Mouse (Mus musculus): ENCODE data around the gene Dnase1.
A peak's percentile ranks its signal among the peaks of the same experiment; 100 is the strongest.
"Not testable (repeated sequence)": the region's sequence is repeated elsewhere in the genome, so short reads cannot be mapped to it uniquely, and the experiment has no call there.

Dnase1 gene

DNA sequence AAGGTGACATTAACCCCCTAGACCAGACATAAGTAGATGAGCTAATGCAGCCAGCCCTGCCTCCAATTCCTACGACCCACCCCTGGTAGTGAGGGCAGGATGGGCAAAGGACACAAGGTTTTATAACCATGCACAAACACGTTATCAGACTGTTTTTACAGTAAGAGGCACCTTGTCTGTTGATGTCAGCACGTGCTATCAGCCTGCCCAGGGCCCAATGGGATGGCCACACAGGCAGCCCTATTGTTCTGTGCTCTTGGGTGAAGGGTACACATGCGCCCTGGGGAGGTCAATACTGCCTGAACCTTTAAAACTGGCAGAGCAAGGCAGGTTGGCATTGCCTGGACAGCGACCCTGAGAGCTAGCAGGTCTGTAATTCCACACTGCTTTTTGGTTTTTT, at the start of gene Dnase1:
Gene Dnase1 (plus strand): TSS at position 136 of the 400 bp plus-strand sequence.
- DNase-seq (ENCODE audit: low spot score in 2 of 2) = no peak

DNA sequence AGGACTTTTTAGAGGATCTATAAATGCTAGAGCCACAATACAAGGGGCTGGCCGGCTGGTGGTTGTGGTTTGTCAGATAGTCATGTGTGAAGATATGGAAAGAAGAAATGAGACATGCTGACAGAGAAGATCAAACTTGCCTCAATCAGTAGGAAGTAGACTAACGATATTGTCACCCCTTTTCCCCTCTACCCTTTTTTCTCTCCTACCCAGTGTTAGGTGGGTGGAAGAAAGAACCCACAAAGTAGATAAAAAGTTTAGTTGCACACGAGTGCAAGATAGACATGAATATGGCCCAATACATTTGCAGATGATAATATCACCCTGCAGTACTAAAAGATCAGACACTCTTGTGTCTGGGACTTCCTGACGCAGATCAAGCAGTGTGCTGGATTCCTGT, 48.3 kb upstream of the Dnase1 start:
- DNase-seq (ENCODE audit: low spot score in 2 of 2) = no peak

DNA sequence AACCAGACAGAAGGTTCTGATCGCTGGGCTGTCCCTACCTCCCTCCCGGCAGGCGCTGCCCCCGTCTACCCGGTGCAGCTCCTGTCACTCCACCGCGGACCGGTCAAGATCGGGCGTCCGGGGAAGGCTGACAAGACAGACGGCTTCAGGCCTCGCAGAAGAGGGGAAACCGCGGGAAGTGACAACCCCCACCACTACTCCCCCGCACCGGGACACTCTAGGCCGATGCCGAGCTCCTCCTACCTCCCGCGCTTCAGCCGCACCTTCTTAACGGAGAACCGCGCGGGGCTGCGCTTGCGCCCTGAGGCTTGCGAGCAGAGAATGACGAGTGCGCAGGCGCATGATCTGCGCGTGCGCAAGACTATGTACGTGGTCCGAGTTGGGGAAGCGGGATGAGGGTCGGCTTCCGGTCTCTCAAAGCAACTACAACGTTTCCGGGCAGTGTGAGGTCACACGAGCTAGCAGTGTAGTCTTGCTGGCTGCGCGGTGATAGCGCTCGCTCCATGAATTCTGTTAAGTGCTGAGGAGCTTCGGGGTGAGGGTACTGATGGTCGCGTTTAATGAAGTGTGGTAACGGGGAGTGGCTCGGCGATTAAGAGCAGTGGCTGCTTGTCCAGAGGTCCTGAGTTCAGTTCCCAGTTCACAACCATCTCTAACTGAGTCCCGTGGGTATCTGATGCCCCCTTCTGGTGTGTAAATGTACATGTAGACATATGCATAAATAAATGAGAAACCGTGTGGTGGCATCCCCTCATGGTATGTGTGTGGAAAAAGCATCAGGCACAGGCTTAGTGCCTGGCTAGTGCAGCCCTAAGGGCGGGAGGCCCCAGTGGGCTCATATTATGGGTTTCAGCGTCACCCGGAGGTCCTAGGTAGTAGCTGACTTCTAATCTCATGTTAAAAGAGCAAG, 33.0 kb upstream of the Dnase1 start, which contains the start of gene Slx4:
Gene Slx4 (minus strand): TSS at position 282 of the 910 bp plus-strand sequence.
- peak; percentile 95 for DNase-seq (ENCODE audit: low spot score in 2 of 2)

DNA sequence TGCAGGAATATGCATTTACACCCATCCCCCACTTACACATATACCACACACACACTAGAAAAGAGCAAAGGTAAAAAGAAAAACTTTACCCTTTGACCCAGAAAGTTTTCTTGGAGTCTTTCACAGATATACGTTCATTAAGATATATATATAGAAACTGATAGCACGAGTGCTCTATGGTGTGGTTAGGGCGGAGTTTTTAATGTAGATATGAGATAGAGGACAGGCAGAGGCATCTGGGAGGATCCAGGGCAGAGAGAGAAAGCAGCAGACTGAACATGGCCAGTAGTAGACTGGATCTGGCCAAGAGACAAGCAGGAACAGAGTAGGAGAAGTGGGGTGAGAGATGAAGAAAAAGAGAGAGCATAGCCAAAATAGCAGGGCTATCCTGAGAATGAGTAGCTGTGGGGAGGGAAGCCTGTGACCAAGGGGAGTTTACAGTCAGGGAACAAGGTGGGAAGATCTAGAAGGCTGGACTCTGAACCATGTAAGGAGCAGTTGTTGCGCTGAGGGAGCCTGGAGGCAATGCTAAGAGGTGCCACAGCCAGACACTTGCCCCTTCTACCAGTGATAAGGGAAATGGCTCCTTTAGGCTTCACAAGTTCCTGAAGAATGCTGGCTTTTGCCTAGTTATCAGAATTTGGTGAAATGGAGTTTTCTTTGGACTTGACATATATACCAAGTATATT, 23.7 kb upstream of the Dnase1 start:
- DNase-seq (ENCODE audit: low spot score in 2 of 2) = no peak

DNA sequence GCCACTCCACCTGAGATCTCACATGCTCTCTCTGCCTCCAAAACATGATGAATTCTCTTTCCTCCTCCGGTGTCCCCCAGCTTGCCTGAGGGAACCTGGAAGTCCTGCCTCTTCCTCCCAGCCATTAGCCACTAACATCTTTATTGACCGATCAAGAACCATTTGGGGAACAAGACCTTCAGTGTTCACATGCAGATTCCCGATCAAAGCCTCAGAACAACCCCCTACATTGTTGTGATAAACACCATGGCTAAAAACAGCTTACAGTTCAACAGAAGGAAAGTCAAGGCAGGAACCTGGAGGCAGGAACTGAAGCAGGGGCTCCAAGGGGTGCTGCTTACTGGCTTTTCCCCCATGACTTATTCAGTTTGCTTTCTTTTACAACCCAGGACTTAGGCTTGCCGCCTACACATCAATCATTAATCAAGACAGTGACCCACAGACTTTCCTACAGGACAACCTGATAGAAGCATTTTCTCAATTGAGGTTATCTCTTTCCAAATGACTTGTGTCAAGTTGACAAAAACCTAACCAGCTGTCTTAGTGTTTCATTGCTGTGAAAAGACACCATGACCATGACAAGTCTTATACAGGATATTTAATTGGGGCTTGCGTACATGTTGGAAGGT, 22.6 kb upstream of the Dnase1 start:
- no peak for DNase-seq (ENCODE audit: low spot score in 2 of 2)

DNA sequence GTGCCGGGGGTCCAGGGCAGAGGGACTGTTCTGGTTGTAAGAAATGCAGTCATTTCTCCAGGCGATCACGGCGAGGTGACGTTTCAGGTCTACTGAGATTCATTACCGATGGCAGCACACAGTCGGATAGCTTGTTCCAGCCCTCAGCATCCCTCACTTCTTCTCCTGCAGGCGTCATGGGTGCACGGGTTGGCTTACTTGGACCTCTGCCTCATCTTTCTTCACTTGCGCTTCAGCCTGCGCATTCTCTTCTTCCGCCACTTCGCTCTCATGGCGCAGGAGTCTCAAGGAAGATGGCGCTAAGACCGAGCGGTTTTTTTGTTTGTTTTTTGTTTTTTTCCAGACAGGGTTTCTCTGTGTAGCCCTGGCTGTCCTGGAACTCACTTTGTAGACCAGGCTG, 20.0 kb upstream of the Dnase1 start:
- not testable (repeated sequence) for DNase-seq (ENCODE audit: low spot score in 2 of 2)

DNA sequence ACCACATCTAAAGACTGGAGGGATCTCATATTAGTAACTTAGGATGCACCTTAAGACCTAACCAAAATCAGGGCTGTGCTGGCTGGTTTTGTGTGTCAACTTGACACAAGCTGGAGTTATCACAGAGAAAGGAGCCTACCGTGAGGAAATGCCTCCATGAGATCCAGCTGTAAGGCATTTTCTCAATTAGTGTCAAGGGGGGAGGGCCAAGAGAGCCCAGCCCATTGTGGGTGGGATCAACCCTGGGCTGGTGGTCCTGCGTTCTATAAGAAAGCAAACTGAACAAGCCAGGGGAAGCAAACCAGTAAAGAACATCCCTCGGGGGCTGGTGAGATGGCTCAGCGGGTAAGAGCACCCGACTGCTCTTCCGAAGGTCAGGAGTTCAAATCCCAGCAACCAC, 19.3 kb upstream of the Dnase1 start:
- not testable (repeated sequence) for DNase-seq (ENCODE audit: low spot score in 2 of 2)

DNA sequence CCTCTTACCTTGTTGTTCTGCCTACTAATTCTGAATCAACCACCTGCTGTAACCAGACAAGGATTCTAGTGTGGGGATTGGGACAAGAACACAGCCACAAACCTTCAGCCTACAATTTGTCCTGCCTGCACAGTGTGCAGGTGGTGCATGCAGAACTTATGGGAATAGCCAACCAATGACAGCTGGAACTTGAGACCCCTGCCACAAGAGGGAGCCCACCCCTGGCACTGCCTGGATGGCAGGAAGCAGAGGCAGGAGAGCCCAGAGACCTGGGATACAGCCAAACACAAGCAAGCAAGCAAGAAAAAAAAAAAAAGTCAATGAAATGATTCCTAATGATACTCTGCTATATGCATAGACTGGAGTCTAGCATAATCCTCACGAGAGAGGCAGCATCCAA, 15.5 kb upstream of the Dnase1 start:
- no peak for DNase-seq (ENCODE audit: low spot score in 2 of 2)

DNA sequence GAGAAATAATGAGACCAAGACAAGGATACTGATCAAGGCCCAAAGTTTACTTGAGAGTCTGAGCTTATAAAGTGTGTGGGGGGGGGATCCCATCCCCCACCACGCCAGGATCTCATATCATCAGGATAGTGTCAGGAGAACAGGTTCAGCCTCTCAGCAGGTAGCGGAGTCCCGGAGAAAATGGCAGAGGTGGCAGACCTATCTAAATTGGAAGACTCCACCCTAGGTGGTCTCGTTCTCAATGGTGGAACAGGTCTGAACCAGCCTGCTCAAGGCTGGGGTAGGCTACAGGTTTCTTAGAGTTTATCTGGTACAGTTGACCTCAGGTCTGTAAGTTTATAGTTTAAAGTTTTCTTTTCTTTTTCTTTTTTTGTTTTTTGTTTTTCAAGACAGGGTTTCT, 14.0 kb upstream of the Dnase1 start:
- no peak for DNase-seq (ENCODE audit: low spot score in 2 of 2)

DNA sequence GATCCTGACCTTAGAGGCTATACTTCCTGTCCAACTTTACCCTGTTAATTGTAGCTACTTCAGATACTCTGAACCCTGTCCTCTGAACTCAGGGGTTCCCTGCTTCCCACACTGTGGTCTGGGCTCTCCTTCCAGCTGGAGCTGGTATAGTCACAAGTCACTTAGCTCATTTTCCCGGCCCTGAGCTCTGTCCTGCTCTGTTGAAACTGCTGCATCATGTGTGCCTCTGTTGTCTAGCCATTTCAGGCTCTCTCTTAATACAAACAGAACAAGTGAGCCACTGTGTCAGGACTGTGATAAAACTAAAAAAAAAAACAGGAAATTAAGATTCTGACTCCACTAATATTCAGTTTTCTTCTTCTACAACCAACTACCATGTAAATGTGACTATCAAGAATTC, 10.1 kb upstream of the Dnase1 start:
- no peak for DNase-seq (ENCODE audit: low spot score in 2 of 2)

DNA sequence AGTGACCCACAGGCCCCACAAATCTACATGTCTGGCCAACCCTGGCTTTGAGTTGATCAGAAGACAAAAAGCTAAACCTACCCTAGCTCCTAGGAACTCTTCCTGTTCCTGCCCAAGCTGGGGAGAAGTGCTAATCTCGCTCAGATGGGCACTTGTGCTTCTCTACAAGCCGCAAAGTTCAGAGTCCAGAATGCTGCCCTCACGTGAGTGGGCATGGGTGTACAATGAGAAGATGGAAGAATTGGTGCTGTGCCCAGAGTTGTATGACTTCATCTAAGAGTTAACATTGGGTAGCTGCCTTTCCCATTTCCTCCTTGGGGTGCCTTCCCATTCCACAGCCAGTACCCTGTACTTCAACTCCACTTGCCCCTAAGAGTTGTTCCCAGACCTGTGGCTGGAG, 9.5 kb upstream of the Dnase1 start:
- no peak for DNase-seq (ENCODE audit: low spot score in 2 of 2)

DNA sequence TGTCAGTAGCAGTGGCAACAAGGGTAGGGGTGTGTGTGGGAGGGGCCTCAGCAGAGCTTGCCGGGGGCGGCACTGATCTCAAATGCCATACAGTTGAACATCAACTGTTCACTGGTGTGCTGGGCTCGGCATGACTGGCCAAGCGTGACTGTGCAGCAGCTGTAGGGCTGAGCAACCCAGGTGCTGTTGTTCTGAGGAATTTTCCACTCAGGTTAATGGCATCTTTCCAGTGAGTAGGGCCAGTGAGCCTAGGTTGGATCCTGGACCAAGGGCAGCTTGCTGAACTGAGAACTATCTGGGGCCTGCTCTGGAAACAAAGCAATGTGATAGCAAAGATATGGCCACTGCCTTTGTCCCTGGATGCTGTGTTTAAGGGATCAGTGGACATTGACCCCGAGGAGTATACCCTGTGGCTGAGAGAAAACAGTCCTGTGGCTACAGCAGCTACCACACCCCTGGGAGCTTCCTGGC, 7.3 kb upstream of the Dnase1 start:
- DNase-seq (ENCODE audit: low spot score in 2 of 2) = peak in 1 of 2 experiments; percentile 27

DNA sequence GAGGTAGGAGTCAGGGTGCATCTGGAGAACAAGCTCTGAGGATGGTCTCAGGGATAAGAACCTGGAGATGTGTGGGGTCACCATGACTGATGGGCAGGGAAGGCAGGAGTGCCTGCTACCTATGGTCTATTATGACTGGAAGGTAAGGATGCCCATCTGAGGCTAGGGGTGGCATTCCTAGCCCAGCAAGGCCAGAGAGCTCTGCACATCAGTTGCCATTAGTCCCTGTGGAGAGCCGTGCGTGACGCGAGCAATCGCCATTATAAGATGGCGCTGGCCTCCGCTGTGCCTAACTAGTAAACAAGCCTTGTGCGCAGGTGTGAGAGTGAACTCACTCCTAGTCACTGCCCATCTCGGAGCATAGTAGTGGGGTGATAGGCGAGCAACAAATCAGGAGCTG, 6.2 kb upstream of the Dnase1 start:
- DNase-seq (ENCODE audit: low spot score in 2 of 2) = no peak

DNA sequence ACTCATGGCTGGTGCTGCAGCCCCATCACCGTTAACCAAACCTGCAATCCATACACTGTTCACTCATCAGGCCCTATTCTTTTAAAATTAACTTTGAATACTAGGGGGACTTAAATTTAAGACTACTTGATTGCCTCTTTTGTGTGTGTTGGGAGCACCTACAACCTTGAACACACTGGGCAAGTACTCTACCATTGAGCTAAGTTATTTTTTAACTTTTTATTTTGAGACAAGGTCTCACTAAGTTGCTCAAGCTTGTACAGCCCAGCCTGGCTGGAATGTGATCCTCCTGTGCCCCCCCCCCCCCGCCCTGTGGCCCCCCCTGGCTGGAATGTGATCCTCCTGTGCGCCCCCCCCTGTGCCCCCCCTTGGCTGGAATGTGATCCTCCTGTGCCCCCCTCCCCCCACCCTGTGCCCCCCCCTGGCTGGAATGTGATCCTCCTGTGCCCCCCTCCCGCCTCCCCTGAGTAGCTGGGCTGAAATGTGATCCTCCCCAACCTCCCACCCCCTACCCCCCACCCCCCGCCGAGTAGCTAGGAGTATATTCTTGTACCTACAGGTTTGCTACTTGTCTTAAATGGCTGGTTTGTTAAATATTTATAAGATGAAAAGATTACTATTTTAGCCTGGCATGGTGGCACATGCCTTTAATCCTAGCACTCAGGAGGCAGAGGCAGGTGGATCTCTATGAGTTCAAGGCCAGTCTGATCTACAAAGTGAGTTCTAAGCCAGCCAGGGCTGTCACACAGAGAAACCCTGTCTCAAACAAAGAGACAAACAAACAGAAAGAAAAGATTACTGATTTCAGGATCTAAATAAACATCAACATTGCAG, 5.1 kb upstream of the Dnase1 start:
- no peak for DNase-seq (ENCODE audit: low spot score in 2 of 2)

DNA sequence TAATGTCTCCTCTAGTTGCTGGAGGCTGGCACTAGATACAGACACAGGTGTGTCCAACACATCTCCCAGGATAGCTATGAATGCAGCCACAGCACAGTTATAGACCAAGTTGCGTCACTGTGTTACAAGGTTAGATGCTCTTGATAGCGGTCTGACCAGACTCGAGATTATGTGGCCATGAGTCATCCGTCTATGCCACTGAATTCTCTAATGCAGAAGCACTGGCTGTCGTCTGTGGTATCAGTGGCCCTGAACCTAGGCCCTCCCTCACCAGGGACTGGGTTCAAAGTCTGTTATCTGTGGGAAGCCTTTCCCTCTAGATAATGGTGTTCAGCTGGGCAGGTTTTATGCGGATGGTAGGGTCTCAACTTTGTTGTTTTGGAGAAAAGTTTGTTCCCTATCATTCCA, 4.4 kb upstream of the Dnase1 start:
- no peak for DNase-seq (ENCODE audit: low spot score in 2 of 2)

DNA sequence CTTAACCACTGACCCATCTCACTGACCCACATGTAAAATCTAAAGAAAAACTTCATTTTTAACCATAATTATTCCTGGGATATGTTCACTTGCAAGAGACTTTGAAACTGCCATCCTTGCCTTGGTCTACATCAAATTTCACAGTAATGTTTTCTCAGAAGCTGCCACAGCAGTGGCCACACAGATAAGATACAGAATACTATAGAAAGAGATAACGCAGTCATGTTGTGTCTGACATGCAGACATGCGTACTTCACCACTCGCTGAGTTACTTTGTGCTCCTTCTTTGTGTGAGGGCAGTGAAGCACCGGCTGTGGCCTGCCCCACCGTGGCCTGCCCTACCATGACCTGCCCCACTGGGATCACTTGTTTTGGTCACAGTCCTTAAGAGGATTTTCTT, 2.8 kb upstream of the Dnase1 start:
- DNase-seq (ENCODE audit: low spot score in 2 of 2) = no peak

DNA sequence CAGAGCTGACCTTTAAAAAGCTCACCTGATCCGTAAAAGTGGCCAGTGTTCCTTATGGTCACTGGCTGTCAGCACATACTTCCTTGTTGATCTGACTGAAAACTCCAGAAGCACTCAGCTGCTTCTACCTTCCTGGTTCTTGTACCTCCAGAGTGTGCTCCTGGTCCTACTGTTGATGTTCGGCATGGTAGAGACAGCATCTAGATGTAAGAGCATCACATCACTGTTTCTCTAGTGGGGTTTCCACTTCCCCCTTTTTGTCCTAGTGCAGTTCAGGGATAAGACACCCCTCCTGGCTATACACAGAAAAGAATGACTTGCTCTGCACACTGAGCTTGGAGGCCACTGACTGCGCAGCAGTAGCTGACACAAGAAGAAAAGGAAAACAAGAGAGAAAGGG, 2.3 kb upstream of the Dnase1 start:
- DNase-seq (ENCODE audit: low spot score in 2 of 2) = no peak

DNA sequence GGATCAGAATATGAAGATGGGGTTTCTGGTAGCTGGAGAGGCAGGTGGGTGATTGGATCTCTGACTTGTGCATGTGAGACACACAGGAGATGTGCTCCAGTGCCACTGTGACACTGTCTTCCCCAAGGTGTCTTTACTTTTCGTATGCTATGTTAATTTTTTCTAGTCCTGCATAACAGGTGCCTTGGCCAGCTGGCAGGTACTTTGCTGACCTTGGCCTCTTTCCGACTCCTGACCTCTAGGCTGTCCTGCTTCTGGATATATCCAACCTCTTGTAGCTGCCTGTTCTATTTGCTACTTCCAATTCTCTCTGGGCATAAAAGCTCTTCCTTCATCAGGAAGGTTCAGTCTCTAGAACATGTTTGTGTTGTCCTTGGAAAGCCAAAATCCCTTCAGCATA, 1.2 kb upstream of the Dnase1 start:
- DNase-seq (ENCODE audit: low spot score in 2 of 2) = no peak

DNA sequence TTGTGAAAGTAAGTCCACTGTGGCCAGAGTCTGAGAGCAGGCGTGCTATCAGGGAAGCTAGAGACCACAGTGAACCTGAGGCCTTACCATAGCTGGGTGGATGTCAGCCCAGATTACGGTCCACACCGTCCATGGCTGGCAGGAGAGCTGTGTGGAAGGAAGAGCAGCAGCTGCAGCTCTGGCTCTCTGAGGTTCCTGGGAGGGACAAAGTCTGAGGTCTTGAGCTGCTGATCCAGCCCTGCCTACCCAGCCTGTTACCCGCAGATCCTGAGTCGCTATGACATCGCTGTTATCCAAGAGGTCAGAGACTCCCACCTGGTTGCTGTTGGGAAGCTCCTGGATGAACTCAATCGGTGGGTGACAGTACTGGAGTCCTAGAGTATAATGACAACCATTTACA, 948 bp downstream of the Dnase1 start:
- DNase-seq (ENCODE audit: low spot score in 2 of 2) = no peak

DNA sequence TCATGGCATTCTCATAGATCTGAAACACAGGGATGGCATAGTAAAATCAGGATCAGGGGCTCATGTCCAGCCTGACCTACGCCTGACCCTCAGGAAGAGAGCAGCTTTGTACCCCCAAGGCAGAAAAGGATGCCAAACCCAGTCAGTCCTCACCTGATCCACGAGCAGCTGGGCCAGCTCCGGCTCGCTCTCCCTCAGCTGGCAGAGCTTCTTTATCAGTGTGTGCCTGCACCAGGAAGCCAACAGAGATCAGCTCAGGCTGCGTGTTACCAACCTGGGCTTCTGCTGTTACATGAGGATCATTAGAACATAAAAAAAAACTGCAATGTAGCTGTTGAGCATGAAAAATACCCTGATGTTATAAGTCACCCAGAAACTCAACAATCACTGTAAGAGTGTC, 3.5 kb downstream of the Dnase1 start:
- DNase-seq (ENCODE audit: low spot score in 2 of 2) = no peak

DNA sequence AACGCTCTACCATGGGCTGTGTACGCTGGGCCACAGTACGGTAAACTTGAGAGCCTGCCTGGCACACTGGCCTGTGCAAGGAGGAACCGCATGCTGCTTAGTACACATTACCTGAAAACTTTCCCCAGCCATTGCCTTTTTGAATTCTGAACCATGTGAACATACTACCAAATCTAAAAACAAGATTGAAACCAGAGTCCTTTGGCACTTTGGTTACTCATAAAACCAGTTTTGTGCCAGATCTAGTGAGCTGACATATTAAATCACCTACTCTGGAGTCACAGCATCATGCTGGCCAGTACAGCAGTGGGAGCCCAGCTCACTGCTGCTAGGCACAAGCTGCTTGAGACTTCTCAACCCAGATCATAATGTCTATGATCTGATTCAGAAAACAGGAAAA, 4.9 kb downstream of the Dnase1 start:
- DNase-seq (ENCODE audit: low spot score in 2 of 2) = no peak

DNA sequence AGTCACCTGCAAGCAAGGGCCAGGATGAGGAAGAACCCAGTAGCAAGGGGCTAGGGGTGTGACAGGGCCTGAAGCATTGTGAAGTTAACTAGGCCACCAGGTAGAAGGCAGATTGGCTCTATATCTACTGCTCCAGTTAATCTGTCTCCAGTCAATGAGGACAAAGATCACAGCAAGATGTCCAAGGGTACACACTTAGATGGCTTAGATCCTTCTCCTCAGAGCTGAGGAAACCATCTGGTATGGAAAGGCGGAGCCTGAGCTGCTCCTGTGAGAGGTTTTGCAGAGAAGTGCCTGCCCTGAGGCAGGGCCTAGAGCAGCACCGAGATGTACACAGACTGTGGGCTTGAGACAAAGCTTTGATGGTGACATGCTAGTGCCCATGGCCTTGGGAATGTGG, 7.4 kb downstream of the Dnase1 start:
- no peak for DNase-seq (ENCODE audit: low spot score in 2 of 2)
